Mouse (Mus musculus) hindbrain, embryonic 13.5 days (tissue): ENCODE data around the gene Rab26. TPM values are rescaled to one million over a fixed set of nuclear protein-coding genes. Genes with fewer than 3 reads are reported as not detected.
A peak's percentile ranks its signal among the peaks of the same experiment; 100 is the strongest.

Experiments
- ATAC-seq: fragments of 200-750 bp; cut with Nextera tagmentation; 2 replicates; pipeline ENCODE4 v1.8.0; 2017; ENCODE audit warnings: moderate TSS enrichment; ENCODE audit not compliant: low FRiP score
- H3K27ac ChIP-seq: fragments of 300-500 bp; sonication (generic); 2 replicates; pipeline ENCODE4 v1.5.1; 2015; ENCODE audit warnings: inconsistent platforms, mild to moderate bottlenecking, moderate library complexity
- H3K27me3 ChIP-seq: fragments of 300-500 bp; sonication (generic); 2 replicates; pipeline ENCODE4 v1.6.1; 2015; ENCODE audit warnings: mild to moderate bottlenecking, inconsistent platforms
- H3K36me3 ChIP-seq: fragments of 300-500 bp; sonication (generic); 2 replicates; pipeline ENCODE4 v1.6.1; 2015; ENCODE audit warnings: mild to moderate bottlenecking, inconsistent platforms
- H3K4me1 ChIP-seq: fragments of 300-500 bp; sonication (generic); replicated peaks from 2 replicates; pipeline ENCODE4 v1.6.1; 2015; ENCODE audit warnings: inconsistent platforms
- H3K4me2 ChIP-seq: fragments of 300-500 bp; sonication (generic); 2 replicates; pipeline ENCODE4 v1.6.1; 2015; ENCODE audit warnings: inconsistent platforms, mild to moderate bottlenecking, moderate library complexity
- H3K4me3 ChIP-seq: fragments of 300-500 bp; sonication (generic); 2 replicates; pipeline ENCODE4 v1.5.1; 2015; ENCODE audit warnings: mild to moderate bottlenecking, inconsistent platforms
- H3K9ac ChIP-seq: fragments of 300-500 bp; sonication (generic); 2 replicates; pipeline ENCODE4 v1.6.1; 2015; ENCODE audit warnings: mild to moderate bottlenecking, inconsistent platforms
- H3K9me3 ChIP-seq: fragments of 300-500 bp; sonication (generic); 2 replicates; pipeline ENCODE4 v1.6.1; 2016; ENCODE audit warnings: inconsistent platforms
- WGBS: fragments of 180-500 bp; shearing (Covaris S2); methylation state at CpG from one replicate; pipeline ENCODE4 v1.1.7; 2015; 5-methylcytosine and 5-hydroxymethylcytosine counted together
- polyA plus RNA-seq: library from polyadenylated mRNA; unstranded; fragments of >200 nt; fragmentation: Nextera tagmentation; extraction: Ambion mirVana; gene quantifications from 2 replicates; pipeline ENCODE4 v1.2.1, GENCODE M21; 2015

The Rab26 gene
- 2.8 and 3.1 TPM in 2 replicates for polyA plus RNA-seq

- 86% methylated on average over 8 of the region's 8 CpGs for WGBS
- Histone ChIP-seq H3K4me1 (peaks cover 50% of the 10 kb centered on the region), H3K27ac (no peak within 1 kb of the TSS), H3K9ac (peak within 1 kb of the TSS; percentile 83), H3K9me3 (no peaks in the 10 kb centered on the region), H3K4me3 (peak within 1 kb of the TSS; percentile 34), H3K36me3 (peaks cover 14% of the 10 kb centered on the region), H3K4me2 (peak within 1 kb of the TSS; percentile 61), H3K27me3 (peaks cover 11% of the 10 kb centered on the region; the same call in 1 of the 2 replicates)
- ATAC-seq = no peak
Observed at GRCm38 (mm10) chr17:24534160-24534718, at the start of gene Rab26. Gene Rab26 (minus strand): TSS chr17:24534210.

- Histone ChIP-seq H3K9ac (no peak overlapping the region), H3K27me3 (no peaks in the 10 kb centered on the region), H3K9me3 (no peaks in the 10 kb centered on the region), H3K36me3 (peaks cover 96% of the 10 kb centered on the region), H3K4me2 (no peak overlapping the region), H3K4me1 (no peaks in the 10 kb centered on the region), H3K4me3 (no peak overlapping the region), H3K27ac (no peak overlapping the region)
- no peak for ATAC-seq
- WGBS = 98% methylated on average over 2 of the region's 2 CpGs
Observed at GRCm38 (mm10) chr17:24580287-24580686, 46.3 kb upstream of the Rab26 start.

DNA sequence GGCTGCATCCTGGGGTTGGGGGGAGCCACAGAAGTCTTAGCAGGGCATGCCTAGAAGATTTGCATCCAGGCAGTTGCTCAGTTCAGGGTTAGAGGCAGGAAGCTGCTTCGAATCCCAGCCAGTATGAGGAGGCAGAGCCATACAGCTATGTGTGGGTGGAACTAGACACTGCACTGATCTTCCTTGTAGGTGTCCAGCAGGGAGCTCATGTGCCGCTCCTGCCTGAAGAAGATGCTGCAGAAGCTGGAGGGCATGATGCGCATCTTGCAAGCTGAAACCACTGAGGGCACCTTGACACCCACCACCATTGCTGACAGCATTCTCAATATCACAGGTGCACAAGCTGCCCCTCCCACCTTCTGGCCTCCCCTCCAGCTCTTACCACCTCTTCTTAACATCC lies 45.5 kb upstream of the Rab26 start:
- no peaks in the 10 kb centered on the region for H3K27me3 ChIP-seq
- H3K9ac ChIP-seq = no peak overlapping the region
- no peak for ATAC-seq
- H3K36me3 ChIP-seq = peaks cover 97% of the 10 kb centered on the region
- H3K4me1 ChIP-seq = no peaks in the 10 kb centered on the region
- no peak overlapping the region for H3K27ac ChIP-seq
- WGBS = 97% methylated on average over 3 of the region's 3 CpGs
- H3K9me3 ChIP-seq = no peaks in the 10 kb centered on the region
- H3K4me2 ChIP-seq = no peak overlapping the region
- no peak overlapping the region for H3K4me3 ChIP-seq

DNA sequence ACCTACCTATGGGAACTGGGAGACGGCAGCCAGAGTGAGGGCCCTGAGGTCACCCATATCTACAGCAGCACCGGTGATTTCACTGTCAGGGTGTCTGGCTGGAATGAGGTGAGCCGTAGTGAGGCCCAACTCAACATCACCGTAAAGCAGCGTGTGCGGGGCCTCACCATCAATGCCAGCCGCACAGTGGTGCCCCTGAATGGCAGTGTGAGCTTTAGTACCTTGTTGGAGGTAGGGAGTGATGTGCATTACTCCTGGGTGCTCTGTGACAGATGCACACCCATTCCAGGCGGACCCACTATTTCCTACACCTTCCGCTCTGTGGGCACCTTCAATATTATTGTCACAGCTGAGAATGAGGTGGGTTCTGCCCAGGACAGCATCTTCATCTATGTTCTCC lies 39.8 kb upstream of the Rab26 start:
- Histone ChIP-seq H3K27me3 (no peaks in the 10 kb centered on the region), H3K4me3 (no peak overlapping the region), H3K9ac (no peak overlapping the region), H3K4me2 (no peak overlapping the region), H3K36me3 (peaks cover 100% of the 10 kb centered on the region), H3K9me3 (no peaks in the 10 kb centered on the region), H3K4me1 (no peaks in the 10 kb centered on the region), H3K27ac (no peak overlapping the region)
- 95% methylated on average over 9 of the region's 9 CpGs for WGBS
- ATAC-seq = no peak

GRCm38 (mm10) chr17:24572651-24573245 lies 38.7 kb upstream of the Rab26 start:
- WGBS = 94% methylated on average over 12 of the region's 12 CpGs
- no peak overlapping the region for H3K9ac ChIP-seq

GRCm38 (mm10) chr17:24569837-24570236 lies 35.8 kb upstream of the Rab26 start:
- H3K27ac ChIP-seq = no peak overlapping the region
- no peak overlapping the region for H3K4me3 ChIP-seq
- H3K4me2 ChIP-seq = no peak overlapping the region
- H3K4me1 ChIP-seq = peaks cover 12% of the 10 kb centered on the region
- ATAC-seq = no peak
- no peaks in the 10 kb centered on the region for H3K27me3 ChIP-seq
- no peaks in the 10 kb centered on the region for H3K9me3 ChIP-seq
- no peak overlapping the region for H3K9ac ChIP-seq
- 90% methylated on average over 4 of the region's 4 CpGs for WGBS
- H3K36me3 ChIP-seq = peaks cover 94% of the 10 kb centered on the region

More at GRCm38 (mm10) chr17:24572651-24573245, 38.7 kb upstream of the Rab26 start:
- Histone ChIP-seq H3K4me2 (no peak overlapping the region), H3K27ac (no peak overlapping the region), H3K4me3 (no peak overlapping the region), H3K9me3 (no peaks in the 10 kb centered on the region), H3K36me3 (peaks cover 98% of the 10 kb centered on the region), H3K4me1 (no peaks in the 10 kb centered on the region), H3K27me3 (no peaks in the 10 kb centered on the region)
- no peak for ATAC-seq

DNA sequence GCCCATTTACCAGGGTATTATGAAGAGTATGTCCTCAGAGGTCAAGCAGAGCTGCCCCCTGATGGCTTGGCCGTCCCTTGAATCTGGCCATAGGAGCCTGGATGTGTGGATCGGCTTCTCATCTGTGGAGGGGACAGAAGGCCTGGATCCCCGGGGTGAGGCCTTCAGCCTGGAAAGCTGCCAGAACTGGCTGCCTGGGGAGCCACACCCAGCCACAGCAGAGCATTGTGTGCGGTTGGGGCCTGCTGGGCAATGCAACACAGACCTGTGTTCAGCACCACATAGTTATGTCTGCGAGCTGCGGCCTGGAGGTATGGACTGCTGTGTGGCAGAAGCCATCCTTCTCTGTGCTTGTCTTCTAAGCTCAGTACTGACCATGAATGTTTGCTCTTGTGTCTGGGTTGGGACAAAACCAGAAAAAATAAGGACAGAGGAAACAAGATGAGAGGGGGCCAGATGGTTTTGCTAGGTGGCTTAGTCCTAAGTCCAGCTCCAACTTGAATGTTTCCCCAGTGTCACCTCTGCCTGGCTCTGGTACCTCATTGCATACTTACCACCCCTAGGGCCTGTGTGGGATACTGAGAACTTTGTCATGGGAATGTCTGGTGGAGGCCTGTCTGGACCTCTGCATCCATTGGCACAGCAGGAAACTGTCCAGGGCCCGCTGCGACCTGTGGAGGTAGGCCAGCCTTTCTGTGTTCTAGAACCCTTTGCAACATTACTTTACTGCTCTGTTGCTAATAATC lies 33.2 kb upstream of the Rab26 start:
- no peak overlapping the region for H3K4me3 ChIP-seq
- H3K36me3 ChIP-seq = peaks cover 70% of the 10 kb centered on the region
- H3K27me3 ChIP-seq = no peaks in the 10 kb centered on the region
- no peak for ATAC-seq
- H3K9ac ChIP-seq = no peak overlapping the region
- WGBS = 69% methylated on average over 8 of the region's 8 CpGs
- H3K27ac ChIP-seq = no peak overlapping the region
- H3K4me2 ChIP-seq = no peak overlapping the region
- H3K4me1 ChIP-seq = peaks cover 12% of the 10 kb centered on the region
- H3K9me3 ChIP-seq = no peaks in the 10 kb centered on the region

DNA sequence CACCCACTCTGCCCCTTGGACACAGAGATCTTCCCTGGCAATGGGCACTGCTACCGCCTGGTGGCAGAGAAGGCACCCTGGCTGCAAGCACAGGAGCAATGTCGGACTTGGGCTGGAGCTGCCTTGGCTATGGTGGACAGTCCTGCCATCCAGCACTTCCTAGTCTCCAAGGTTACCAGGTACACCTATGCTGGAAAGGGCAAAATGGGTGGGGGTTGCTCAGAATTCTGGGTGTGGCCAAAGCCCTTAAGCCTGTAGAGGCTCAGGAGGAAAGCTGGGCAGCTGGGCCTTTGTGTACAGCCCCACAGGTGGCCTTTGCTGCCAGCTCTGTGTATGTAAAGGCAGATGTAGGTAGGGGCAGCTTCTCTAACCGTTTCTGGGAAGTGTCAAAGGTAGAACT lies 31.8 kb upstream of the Rab26 start:
- Histone ChIP-seq H3K9ac (no peak overlapping the region), H3K4me1 (peaks cover 12% of the 10 kb centered on the region), H3K27ac (no peak overlapping the region), H3K4me3 (no peak overlapping the region), H3K36me3 (peaks cover 56% of the 10 kb centered on the region), H3K27me3 (no peaks in the 10 kb centered on the region), H3K9me3 (no peaks in the 10 kb centered on the region), H3K4me2 (no peak overlapping the region)
- 72% methylated on average over 3 of the region's 3 CpGs for WGBS
- no peak for ATAC-seq

DNA sequence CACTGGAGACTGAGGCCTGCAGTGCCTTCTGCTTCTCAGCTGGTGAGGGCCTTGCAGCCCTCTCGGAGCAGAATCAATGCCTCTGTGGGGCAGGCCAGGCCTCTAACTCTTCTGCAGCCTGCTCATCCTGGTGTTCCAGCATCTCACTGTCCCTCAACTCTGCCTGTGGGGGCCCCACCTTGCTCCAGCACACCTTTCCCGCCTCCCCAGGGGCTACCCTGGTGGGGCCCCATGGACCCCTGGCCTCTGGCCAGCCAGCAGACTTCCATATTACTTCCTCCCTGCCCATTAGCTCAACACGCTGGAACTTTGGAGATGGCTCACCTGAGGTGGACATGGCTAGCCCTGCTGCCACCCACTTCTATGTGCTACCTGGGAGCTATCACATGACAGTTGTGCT lies 31.1 kb upstream of the Rab26 start:
- peaks cover 49% of the 10 kb centered on the region for H3K36me3 ChIP-seq
- no peak overlapping the region for H3K4me2 ChIP-seq
- ATAC-seq = no peak
- WGBS = 85% methylated on average over 3 of the region's 3 CpGs
- H3K27me3 ChIP-seq = no peaks in the 10 kb centered on the region
- no peaks in the 10 kb centered on the region for H3K9me3 ChIP-seq
- H3K4me1 ChIP-seq = peaks cover 12% of the 10 kb centered on the region
- H3K9ac ChIP-seq = no peak overlapping the region
- H3K27ac ChIP-seq = no peak overlapping the region
- no peak overlapping the region for H3K4me3 ChIP-seq

GRCm38 (mm10) chr17:24564422-24564821 lies 30.4 kb upstream of the Rab26 start:
- H3K4me3 ChIP-seq = no peak overlapping the region
- H3K4me2 ChIP-seq = no peak overlapping the region
- no peaks in the 10 kb centered on the region for H3K9me3 ChIP-seq
- ATAC-seq = no peak
- H3K27ac ChIP-seq = no peak overlapping the region
- H3K27me3 ChIP-seq = no peaks in the 10 kb centered on the region
- WGBS = 91% methylated on average over 4 of the region's 4 CpGs
- no peak overlapping the region for H3K9ac ChIP-seq
- peaks cover 42% of the 10 kb centered on the region for H3K36me3 ChIP-seq
- H3K4me1 ChIP-seq = peaks cover 13% of the 10 kb centered on the region

DNA sequence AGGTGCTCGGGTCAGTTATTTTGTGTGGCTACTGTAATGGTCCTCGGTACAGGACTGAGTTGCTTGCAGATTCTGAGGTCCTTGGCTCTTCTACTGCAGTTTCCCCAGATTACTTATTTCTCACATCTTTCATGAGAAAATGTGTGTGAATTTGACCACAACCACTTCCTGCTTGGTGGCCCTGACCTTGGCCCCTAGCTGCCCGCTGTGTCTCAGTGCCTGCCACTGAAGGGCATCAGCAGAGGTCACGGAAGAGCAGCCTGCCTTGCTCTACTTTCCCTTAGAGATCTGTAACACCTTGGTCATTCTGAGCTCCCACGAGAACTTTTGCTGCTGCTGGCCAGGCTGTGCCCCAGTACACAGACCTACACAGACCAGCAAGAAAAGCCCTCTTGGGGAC lies 29.6 kb upstream of the Rab26 start:
- H3K4me2 ChIP-seq = no peak overlapping the region
- H3K36me3 ChIP-seq = peaks cover 34% of the 10 kb centered on the region
- H3K27me3 ChIP-seq = no peaks in the 10 kb centered on the region
- H3K4me3 ChIP-seq = no peak overlapping the region
- no peaks in the 10 kb centered on the region for H3K9me3 ChIP-seq
- H3K9ac ChIP-seq = no peak overlapping the region
- no peak overlapping the region for H3K27ac ChIP-seq
- no peak for ATAC-seq
- H3K4me1 ChIP-seq = peaks cover 21% of the 10 kb centered on the region
- 79% methylated on average over 5 of the region's 5 CpGs for WGBS

- peaks cover 32% of the 10 kb centered on the region for H3K4me1 ChIP-seq
- no peak overlapping the region for H3K27ac ChIP-seq
- H3K36me3 ChIP-seq = peaks cover 20% of the 10 kb centered on the region
- no peaks in the 10 kb centered on the region for H3K27me3 ChIP-seq
- no peak overlapping the region for H3K9ac ChIP-seq
- H3K9me3 ChIP-seq = no peaks in the 10 kb centered on the region
- H3K4me2 ChIP-seq = no peak overlapping the region
- no peak overlapping the region for H3K4me3 ChIP-seq
- 98% methylated on average over 2 of the region's 2 CpGs for WGBS
- no peak for ATAC-seq
Observed at GRCm38 (mm10) chr17:24561592-24561991, 27.6 kb upstream of the Rab26 start.
